Mouse (Mus musculus): ENCODE results near the gene Tex261.

Gene Tex261

DNA sequence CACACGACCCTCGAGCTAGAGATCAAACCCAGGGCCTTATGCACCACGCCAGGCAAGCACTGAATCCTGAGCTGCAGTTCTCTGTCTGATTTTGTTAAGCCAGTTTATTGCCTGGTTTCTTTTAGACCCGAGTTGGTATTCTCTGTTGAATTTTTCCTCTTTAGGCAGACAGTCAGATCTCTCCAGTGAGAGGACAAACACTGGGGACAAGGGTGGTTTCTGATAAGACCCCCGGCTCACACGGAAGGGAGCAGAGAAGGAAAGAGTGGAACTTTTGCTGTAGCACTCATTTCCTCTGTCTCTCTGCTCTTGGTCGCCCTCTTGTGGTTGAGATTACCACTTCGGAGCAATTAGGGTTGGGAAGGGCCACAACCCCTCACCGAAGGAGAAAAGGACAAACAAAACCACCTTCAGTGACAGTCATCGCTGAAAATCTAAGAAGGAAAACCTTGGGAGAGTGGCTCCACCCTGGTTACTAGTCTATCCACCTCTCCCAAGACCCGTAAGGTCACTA is 25.4 kb downstream of the Tex261 start:
- peak; percentile 45 for DNase-seq

DNA sequence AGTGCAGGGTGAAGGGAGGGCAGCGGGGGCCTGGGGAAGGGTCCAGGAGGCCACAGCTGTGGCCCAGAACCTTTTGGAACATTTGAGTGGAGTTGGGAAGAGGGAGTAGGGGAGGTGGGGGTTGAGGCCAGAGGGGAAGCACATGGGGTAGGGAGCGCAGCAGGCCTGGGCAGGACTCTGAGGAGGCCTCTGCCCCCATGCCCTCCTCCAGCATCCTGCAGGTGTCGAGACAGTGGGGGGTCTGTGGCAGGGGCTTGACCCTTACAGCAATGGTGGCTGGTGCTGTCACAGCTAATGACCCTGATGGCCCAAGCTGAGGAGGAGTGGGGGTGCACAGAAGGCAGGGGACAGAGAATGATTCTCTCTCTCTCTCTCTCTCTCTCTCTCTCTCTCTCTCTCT is 26.3 kb downstream of the Tex261 start:
- no peak for DNase-seq

DNA sequence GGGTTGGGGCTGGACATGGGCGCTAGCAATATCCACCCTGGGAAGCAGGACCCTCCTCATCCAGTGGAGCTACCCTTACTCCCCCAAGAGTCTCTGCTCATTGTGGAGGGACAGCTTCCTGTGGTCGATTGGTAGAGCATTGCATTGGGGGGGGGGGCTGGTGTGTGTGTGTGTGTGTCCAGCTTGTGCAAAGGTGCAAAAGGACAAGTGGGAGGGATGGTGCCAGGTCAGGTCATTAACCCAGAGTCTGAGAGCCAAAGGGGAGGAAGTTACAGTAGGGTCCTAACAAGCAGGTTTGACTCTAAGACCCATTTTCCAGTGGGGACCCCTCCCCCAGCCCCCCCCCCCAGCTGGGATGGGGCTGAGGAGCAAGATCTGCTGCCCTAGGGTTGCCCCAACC is 30.1 kb downstream of the Tex261 start:
- DNase-seq: no peak

DNA sequence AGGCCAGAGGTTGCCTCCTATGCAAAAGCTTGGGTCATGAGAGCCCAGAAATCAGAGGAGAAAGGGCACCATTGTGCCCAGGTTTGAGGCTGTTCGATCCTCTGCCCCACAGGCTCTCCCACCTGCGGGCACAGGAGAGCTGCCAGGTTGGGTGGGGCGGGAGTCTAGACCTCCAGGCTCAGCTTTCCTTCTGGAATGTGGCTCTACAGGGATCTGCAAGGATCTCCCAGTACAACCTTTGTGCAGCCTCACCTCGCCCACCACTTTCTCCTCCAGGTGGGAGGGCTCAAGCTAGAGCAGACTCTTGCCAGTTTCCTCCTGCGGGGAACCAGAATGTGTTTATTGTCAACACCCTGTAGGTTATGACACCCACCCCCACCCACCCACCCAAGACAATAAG is 31.1 kb downstream of the Tex261 start:
- no peak for DNase-seq

DNA sequence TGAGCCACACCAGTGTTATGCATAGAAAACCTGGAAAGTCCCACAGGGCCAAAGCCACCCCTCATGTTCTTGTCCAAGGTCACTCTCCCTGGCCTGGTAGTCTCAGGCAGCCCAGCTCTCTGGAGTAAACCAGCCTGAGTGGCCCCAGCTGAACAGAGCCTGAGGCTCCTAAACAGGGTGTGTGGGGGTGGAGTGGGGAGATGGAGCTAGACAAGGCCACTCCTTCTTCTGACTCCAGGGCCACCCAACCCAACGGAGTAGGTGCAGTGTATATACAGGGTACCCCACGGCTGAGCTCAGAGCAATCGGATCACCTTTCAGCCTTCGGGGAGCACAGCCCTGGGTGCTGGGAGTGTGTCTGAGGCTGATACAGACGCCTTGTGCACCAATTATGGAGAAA is 31.5 kb downstream of the Tex261 start:
- no peak for DNase-seq

DNA sequence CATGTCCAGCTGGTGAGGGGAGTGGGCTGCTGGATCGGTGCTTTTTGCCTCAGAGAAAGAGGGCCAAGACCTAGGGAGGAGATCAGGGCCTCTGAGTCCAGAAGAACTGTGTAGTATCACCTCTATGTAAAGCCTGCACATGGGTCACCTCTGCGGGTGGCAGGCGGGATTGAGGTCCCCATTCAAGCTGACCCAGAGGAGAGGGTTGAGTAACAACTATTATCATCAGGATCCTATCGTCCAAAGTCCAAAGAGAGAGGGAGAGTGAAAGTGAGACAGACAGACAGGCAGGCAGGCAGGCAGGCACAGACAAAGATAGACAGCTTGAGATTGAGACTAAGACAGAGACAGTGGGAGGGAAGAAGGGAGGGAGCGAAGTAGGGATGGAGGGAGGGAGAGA is 32.4 kb downstream of the Tex261 start:
- no peak for DNase-seq

DNA sequence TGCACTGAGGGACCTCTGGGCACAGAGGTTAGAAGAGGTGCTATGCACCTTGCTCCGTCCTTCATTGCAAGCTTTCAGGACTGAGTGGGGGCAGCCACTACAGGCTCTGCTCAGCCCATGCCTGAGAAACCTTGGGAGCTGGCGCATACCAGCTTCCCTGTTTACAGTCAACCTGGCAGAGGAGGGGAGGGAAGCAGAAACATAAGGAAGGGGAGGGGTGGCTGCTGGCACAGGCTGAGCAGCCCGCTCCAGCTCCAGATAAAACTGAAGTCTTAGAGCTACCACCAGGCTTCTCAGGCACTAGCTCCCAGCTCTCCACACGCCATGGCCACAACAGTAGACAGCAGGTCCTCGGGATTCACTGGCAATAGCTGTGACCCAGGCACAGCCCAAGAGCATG is 32.9 kb downstream of the Tex261 start, which contains the start of gene Atp6v1b1:
Gene Atp6v1b1 (plus strand): TSS at position 230 of the 400 bp plus-strand sequence.
- no peak for DNase-seq

DNA sequence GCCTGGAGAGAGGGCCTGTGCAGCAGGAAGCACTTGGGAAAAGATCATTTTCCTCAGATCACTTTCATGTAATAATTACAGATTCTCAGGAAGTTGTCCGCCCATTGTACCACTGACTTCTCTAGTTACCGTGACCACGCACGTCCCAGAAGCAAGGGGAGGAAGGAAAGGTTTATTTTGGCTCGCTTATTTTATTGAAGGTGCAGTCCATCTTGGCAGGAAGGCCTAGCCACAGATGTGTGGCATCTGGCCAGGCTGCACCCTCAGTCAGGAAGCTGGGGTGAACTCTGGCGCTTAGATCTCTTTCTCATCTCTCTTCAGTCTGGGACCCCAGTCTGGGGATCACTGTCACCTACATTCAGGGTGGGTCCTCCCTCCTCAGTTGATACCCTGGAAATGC is 37.0 kb downstream of the Tex261 start:
- no peak for DNase-seq

DNA sequence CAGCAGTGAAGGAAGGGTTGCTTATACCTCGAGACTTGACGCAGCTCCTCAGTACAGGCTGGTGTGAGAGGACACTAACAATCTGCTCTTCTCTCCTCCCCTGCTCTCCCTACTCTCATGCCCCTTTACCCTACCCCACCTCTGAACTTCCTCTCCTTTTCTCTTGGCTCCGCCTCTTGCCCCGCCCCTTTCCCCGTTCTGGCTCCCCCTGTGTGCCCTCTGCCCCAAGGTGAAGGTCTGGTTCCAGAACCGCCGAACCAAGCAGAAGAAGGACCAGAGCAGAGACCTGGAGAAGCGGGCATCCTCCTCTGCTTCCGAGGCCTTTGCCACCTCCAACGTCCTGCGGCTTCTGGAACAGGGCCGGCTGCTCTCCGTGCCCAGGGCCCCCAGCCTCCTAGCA is 38.3 kb downstream of the Tex261 start:
- no peak for DNase-seq

DNA sequence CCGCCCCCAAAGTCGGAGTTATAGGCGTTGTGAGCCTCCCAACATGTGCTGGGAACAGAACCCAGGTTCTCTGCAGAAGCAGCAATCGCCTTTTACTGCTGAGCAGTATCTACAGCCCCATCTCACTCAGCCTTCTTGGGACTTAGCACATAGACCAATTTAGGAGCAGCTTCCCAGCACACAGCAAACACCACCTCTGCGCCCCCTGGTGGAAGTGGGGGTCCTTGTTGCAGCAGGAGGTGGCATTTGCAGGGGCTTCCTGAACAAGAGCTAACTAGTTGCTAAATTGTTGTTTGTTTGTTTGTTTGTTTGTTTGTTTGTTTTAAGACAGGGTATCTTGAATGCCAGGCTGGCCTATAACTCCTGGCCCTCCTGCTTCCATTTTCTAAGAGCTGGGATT is 44.5 kb downstream of the Tex261 start:
- no peak for DNase-seq

DNA sequence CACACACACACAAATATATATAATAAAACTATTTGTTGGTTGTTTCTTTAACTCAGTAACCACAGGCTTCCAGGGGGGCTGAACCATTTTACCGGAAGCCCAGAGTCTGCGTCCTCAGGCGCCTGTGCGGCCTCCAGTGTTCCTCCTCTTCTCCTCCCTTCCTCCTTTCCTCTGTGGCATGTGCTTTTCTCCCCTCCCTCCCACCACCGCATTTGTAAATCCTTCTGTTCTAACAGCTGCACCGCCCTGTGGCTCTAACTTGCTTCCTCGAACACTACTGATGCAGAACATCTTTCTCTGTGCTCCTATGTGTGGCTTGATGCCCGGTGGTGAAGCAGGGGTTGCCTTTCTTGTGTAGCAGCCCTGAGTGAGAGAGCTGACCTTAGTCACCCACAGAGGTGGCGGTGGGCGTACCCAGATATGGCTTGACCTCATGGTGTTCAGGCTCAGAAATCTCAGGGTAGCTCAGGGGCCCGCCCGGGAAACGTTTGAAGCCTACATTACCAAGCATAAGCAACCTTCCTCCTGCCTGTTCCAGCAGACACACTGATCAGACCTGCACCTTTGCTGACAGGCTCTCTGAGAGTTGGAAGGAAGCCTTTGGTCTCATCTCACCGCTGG is 46.2 kb downstream of the Tex261 start:
- no peak for DNase-seq

DNA sequence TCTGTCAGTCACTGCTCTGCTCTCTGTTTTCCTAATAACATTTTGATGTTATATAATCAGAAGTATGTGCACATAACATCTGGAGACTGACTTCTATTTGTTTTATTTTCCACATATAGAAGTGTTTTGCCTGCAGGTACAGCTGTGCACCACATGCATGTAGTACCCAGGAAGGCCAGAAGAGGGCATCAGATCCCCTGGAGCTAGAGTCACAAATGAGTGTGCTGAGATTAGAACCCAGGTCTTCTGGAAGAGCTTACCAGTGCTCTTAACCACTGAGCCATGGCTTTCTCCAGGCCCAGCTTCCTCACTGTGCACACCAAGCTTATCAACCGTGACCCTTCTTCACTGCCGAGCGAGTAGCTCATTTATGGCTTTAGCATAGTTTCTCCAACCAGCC is 47.1 kb downstream of the Tex261 start:
- DNase-seq: no peak

DNA sequence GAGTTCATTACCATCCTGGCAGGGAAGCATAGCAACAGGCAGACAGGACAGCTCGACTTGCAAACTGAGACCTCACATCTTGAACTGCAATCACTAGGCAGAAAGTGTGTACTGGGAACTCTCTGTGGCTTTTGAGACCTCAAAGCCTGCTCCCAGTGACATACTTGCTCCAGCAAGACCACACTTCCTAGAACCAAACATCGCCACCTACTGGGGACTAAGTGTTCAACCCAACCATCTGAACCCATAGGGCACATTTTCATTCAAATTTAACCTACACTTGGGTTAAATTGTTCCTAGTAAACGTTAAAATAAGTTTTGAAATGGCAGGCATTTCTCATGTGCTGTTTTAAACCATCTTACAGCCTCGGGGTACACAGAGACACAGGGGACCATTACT is 48.4 kb downstream of the Tex261 start:
- DNase-seq: no peak

DNA sequence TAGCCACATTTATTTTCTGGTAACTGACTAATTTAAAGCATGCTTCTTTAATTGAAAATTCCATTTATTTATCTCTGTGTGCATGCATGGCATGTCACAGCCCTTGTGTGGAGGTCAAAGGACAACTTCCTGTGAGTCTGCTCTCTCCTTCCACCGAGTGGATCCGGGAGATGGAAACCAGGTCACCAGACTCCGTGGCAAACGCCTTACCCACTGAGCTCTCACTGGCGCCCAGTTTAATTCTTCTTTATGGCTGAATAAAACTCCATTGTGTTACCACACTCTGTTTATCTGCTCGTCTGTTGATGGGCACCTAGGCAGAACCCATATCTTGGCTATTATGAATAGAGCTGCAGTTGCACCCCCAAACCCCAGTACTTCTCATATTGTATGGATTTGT is 53.1 kb downstream of the Tex261 start:
- no peak for DNase-seq
